Mouse (Mus musculus) left cerebral cortex, postnatal 25 days (tissue): ENCODE data around the gene Stk24. TPM values are rescaled to one million over a fixed set of nuclear protein-coding genes. Genes with fewer than 3 reads are reported as not detected.
"Not testable (repeated sequence)": the region's sequence is repeated elsewhere in the genome, so short reads cannot be mapped to it uniquely, and the experiment has no call there.

Experiments
- DNase-seq, 2 experiments: peaks; one replicate each; pipeline ENCODE4 v3.0.0; 2022; ENCODE audit warnings: low spot score in 2 of 2, mixed read lengths in 1 of 2
- intact Hi-C: fragments of 180-260 bp; cut with DNase I; formaldehyde crosslinking; loops from one replicate; pipeline ENCODE4 v1.15.1; 2025
- total RNA-seq, 2 experiments: library from RNA; stranded (reverse); gene quantifications; 2 replicates each; pipeline ENCODE4 v1.2.3; 2021

The Stk24 gene
- total RNA-seq: 10 to 100 TPM; 58.9 to 65.1 TPM

DNA sequence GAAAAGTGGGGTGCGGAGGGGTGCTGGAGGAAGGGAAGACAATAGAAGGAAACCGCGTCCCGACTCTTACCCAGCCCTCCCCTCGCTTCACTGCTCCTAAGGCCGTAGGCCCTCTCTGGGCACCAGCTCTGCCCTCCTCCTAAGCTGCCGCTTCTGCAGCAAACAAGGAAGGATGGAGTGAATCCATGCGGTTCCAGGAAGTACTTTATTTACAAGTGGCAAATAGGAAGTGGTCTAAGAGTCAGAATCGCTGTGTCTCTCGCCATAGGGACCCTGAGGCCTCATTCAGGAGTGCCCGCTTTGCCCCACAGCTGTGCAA lies at the start of gene Stk24:
Stk24 (minus strand) TSS at position 185 of the 319 bp plus-strand sequence.
- DNase-seq: no peak
- intact Hi-C loops: loop anchor here (5.0 kb wide), 1 partner anchor 102 kb away; no protein-coding TSS in a partner anchor

DNA sequence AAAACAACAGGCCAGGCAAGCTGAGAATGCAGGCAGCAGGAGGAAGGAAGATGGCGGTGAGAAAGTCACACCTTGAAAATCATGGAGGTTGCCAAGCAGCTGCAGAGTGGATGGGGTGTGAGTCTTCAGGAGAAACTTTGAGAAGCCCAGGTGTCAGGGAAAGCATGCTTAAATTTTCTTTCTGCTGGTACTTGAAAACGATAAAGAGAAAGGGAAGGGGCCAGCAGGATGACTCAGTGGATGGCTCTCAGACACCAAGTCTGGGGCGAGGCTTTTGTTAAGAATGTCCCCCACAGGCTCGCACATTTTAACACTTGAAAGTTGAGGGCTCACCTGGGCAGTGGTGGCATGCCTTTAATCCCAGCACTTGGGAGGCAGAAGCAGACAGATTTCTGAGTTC lies 48.3 kb upstream of the Stk24 start:
- intact Hi-C loops: no loop called here
- DNase-seq: no peak

DNA sequence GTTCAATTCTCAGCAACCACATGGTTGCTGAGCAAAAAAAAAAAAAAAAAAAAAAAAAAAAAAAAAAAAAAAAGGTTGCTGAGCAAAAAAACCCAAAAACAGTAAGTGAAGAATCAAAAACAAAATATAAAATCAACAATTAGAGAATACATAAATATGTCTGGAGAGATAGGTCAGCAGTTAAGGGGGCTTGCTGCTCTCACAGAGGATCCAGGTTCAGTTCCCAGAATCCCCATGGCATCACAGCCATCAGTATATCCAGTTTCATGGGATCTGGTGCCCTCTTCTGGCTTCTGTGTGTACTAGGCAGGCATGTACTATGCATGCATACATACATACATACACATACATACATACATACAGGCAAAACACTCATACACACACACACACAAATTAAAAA lies 46.9 kb upstream of the Stk24 start:
- DNase-seq: no peak
- intact Hi-C loops: no loop called here

DNA sequence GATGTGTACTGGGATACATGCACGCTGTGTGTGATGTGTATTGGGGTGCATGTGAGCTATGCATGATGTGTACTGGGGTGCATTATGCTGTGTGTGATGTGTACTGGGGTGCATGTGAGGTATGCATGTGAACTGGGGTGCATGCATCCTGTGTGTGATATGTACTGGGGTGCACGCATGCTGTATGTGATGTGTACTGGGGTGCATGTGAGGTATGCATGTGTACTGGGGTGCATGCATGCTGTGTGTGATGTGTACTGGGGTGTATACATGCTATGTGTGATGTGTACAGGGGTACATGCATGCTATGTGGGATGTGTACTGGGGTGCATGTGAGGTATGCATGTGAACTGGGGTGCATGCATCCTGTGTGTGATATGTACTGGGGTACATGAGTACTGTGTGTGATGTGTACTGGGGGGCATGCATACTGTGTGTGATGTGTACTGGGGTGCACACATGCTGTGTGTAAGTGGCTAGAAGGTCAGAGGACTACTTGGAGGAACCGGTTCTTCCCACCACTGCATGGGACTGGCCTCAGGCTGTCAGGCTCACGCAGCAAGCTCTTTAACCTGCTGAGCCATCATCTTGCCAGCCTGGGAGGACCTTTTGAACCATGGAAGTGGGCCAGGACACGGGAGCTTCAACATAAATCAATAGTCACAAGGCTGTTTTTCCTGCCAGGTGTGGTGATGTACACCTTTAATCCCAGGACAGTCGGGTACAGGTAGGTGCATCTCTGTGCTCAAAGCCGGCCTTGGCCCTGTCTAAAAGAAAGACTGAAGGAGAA lies 45.4 kb upstream of the Stk24 start:
- intact Hi-C loops: no loop called here
- no peak for DNase-seq

DNA sequence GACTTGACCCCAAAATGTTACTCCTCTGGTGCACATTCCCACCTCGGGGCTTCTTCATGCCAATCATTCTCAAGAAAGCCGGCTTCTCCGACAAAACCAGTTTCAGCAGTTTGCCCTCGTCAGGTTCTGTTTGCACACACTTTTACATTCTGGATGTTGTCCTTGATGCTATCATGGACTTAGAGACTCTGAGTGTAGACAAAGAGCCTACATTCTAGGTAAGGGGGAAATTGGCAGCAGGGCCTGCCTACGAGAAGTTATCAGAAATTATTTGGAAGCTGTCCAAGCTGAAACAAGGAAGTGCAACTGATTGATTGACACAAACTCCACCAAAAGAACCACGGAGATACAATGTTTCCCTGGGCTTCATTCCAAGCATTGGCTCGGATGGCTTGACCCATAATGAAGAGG lies 43.5 kb upstream of the Stk24 start:
- DNase-seq: no peak
- intact Hi-C loops: no loop called here

DNA sequence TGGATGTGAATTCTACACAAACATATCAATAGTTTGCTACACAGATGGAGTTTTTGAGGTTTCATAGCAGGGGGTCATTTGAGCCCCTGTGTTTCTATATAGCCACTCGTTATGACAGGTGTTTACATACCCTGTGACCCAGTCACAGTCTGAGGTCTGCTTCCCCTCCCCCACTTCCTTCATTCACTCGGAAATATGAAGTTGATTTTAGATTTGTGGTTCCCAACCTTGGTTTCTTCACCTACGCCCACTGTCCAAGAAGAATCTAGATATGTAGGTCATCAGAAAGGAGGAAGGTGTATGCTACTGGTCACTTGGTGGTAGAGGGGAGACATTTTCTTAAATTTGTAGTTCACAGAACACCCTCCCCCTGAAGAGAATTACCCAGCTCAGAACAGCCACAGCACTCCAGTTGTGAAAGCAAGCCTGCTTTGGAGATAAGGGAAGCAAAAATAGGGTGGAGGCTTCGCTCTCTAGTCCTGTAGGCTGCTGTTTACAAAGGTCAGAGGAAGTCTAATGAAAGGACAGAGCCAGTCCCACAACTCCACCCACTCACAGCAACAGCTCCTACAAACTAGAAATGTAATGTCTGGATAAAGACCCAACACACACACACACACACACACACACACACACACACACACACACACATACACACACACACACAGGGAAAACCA lies 43.0 kb upstream of the Stk24 start:
- no peak for DNase-seq
- intact Hi-C loops: no loop called here

DNA sequence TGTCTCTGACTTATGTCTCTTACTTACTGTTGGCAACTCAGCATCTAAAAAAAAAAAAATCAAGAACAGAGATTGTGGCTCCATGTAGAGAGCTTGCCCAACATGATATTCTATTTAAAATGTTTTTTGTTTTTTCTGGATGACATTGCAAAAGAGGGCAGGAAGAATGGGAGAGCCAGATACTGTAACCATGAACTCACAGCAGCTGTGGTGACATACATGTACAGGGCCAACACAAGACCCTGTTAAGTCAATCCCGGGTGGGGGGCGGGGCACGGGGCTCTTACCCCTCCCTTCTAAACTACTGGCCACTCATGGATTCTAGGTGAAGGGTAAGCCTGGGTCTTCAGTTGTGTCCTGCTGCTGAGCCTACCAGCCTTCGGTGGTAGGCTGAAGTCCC lies 42.2 kb upstream of the Stk24 start:
- intact Hi-C loops: no loop called here
- DNase-seq: no peak

DNA sequence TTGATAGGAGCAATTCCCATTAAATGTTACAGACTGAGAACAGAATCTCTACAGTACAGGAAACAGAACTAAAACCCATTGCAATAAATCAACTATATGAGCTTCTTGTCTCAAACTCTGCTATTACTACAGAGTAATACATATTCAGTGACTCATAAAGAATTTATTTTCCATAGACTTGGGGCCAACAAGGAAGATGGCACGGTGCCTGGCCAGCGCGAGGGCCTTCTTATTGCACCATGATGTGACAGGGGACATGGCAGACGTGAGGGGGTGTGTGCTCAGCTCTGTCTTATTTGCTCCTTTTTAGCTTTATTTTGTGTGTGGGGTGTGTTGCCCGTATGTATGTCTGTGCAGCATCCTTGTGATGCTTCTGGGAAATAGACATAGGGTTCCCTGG lies 37.8 kb upstream of the Stk24 start:
- peak in 1 of 2 experiments; percentile 24 for DNase-seq
- intact Hi-C loops: no loop called here

DNA sequence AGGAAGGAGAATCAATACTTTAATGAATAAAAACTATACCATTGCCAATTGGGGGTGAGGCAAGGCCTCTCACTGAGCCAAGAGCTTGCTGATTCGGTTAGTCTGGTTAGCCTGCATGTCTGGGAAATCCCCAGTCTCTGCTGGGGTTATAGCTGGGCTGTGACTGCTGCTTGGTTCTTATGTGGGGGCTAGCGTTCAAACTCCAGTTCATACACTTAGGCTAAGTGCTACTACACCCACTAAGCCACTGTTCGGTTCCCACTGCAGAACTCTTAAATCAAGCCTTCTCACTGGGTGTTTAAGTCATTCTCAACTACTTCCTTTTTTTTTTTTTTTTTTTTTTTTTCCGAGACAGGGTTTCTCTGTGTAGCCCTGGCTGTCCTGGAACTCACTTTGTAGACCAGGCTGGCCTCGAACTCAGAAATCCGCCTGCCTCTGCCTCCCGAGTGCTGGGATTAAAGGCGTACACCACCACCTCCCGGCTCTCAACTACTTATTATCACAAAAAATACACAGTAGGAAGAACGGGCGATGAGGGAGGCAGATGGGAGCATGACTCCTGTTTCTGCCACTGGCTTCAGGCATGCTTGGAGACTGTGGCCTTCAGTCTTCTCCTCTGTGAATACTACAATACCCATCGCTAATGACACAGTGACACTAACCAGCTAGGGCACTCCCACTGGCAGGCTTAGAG lies 37.0 kb upstream of the Stk24 start:
- no peak for DNase-seq
- intact Hi-C loops: no loop called here

DNA sequence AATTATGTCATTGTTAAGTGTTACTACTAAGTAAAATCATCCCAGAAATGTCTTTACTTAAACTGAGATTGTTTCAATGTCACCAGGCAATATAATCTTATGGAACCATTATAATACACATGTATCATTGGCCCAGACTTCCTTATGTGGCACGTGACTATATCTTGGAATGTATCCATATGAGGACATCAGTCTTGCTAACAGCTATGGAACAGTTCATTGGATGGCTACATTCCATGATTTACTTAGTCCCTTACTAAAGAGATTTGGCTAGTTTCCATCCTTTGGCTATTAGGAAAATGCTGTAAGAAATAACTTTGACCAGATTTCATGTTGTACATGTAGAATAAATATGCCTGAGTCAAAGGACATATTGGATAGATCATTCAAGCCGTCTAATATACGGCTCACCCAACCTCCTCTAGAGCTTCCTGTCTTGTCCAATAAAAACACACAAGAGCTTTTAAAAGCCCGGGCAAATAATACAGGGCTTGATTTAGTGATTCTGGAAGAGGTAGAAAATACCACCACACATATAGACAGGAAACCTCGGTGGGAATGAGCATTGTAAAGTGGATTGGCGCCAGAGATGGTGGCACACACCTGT lies 34.9 kb upstream of the Stk24 start:
- no peak for DNase-seq
- intact Hi-C loops: no loop called here

DNA sequence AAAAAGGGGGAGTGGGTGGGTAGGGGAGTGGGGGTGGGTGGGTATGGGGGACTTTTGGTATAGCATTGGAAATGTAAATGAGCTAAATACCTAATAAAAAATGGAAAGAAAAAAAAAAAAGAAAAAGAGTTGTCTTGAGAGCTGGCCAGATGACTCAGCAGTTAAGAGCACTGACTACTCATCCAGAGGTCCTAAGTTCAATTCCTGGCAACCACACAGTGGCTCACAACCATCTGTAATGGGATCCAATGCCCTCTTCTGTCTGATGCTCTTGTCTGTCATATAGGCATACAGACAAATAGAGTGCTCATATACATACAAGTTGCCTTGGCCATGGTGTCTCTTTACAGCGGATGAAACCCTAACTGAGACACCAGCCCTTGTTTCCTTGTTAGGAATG lies 33.9 kb upstream of the Stk24 start:
- DNase-seq, intact Hi-C loops: not testable (repeated sequence)

DNA sequence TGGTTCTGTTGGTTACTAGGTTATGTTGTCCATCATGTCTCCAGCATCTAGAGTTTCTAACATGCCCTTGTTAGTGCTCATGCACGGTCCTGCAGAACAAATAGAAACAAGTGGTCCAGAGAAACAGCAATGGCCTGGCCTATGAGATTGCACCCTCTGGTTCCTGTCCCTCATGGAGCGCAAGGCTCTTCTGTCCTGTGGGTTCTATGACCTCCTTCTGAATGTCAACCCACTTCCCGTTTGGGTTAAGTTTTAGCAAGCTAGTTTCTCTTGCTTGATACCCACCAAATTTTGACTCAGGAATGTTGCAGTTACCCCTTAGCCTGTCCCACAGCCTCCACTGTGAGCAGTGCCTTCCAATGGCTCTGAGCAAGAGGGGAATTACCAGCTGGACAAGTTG lies 29.1 kb upstream of the Stk24 start:
- intact Hi-C loops: no loop called here
- DNase-seq: no peak

DNA sequence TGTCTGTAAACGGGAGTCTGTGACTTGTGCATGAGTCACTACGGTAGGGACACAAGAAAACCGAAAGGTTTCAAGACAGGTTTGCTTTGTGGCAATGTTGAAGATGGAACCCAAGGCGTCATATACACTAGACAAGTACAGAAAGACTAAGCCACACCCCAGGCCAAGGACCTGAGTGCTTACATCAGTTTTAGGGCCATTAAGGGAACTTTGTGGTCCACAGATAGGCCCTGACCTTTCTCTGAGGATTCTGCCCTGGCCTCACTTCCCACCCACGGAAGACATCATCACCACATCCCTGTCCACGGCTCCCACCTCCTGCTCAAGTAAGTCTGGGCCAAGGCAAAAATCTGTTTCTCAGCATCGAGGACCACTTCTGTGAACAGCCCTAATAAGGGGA lies 27.1 kb upstream of the Stk24 start:
- intact Hi-C loops: no loop called here
- DNase-seq: no peak

DNA sequence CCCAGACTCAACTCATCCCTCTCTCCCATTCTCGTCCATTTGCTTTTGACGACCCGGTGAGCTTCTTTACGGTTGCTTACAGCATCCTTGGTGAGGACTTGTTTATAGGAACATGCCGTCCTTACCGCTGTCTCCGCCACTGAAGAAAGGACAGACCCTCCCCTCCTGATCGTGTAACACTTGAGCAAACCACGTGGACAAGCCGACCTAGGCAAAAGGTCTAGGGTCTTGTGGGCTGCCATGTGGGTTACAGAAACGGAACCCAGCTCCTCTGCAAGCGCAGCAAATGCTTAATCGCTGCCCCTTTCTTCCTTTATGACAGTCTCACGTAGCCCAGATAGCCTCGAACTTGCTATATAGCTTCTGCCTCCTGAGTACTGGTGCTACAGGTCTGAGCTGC lies 25.7 kb upstream of the Stk24 start:
- intact Hi-C loops: no loop called here
- DNase-seq: no peak

DNA sequence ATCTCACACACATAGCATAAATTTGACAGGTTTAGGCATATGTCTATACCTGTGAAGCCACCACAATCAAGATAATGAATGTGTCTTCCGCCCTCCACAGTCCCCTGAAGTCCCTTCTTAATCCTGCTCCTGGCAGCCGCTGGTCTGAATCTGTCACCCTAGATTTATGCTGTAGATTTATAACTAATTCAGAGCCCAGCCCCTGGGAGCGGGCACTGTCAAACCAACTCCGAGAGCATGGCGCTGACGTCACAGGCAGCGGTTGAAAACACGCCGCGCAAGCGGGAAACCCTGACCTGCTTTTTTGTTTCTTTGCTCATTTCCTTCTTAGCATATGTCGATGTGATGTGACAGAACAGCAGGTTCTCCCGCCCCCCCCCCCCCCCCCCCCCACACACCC lies 25.3 kb upstream of the Stk24 start:
- intact Hi-C loops: no loop called here
- DNase-seq: no peak

DNA sequence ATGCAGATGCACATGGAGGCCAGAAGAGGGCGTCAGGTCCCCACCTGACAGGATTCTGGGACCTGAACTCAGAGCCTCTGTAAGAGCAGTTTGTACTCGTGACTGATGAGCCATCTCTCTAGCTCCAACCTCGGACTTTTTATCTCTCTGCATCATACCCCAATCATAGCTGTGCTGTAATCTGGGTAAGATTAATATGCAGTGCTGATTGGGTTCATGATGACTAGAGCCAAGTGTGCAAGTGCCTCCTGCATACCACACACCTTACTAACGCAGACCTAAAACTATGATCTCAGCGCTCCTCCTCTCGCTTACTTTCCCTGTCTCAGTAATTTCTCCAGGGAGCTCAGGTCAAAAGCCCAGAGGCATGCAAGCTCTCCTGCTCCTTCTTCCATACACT lies 19.9 kb upstream of the Stk24 start:
- intact Hi-C loops: no loop called here

DNA sequence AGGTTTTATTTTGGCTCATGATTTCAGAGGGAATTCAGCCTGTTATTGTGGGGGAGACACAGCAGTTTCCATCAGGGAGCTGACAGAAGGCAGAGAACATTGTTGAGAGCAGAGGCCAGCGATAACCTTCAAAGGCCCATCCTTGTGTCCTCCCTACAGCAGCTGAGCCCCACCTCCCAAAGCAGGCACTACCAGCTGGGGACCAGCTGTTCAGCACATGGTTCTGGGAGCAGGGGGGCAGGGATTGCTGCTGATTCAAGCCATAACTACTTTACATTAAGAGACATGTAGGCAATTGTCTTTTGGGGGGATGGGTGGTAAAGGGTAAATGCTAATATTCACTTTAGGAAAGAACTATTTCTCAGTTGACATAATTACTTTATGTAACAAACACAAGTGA lies 17.7 kb upstream of the Stk24 start:
- DNase-seq: no peak
- intact Hi-C loops: no loop called here

More for the DNA sequence above, 19.9 kb upstream of the Stk24 start:
- DNase-seq: no peak

DNA sequence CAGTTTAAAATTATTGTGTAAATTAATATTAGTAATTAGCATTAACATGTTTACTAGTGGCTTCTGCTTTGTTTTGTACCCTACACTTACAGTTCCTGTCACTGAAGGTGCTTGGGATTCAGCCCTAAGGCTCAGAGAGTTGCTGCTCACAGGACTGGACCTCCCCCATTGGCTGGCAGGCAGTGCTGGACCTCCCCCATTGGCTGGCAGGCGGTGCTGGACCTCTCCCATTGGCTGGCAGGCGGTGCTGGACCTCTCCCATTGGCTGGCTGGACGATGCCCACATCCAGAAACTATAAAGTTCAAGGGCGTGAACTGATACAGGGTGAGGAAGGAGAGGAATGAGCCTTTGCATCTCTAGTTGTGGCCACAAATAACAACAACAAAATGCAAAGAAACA lies 15.3 kb upstream of the Stk24 start:
- intact Hi-C loops: no loop called here
- no peak for DNase-seq

DNA sequence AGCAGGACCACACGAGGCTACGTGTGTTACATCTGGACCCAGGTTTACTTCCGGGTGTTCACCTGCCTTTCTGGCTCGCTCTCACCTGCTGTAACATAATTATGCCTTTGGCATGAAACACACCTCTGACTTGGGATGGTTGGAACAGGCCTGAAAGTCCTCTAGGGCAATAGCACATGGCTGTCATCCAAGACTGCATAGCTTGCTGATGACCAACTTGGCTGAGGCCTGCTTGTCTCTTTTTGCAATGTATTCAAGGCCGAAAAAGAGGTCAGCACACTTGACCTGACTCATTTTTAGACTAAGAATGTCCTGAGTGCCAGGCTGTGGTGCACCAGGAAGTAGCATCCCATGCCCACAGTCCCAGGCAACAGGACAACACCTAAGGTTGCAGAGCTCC lies 12.1 kb upstream of the Stk24 start:
- intact Hi-C loops: no loop called here
- no peak for DNase-seq

DNA sequence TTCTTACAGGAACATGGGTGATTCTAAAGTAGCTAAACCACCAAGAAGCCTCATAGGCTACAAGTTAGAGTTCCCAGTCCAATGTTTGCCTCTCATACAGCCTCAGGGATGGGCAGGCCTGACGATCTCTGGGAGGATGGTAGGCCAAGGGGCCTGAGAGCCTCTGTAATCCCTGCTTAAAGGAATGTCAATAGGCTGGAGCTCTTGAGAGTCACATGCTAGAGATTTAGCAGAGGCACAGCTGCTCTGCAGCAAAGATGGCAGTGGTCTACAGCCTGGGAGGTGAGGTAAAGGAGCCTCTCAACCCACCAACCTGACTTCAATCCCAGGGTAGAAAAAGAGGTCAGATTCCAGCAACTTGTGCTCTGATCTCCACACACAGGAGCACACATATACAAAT lies 7.9 kb upstream of the Stk24 start:
- intact Hi-C loops: no loop called here
- DNase-seq: no peak

DNA sequence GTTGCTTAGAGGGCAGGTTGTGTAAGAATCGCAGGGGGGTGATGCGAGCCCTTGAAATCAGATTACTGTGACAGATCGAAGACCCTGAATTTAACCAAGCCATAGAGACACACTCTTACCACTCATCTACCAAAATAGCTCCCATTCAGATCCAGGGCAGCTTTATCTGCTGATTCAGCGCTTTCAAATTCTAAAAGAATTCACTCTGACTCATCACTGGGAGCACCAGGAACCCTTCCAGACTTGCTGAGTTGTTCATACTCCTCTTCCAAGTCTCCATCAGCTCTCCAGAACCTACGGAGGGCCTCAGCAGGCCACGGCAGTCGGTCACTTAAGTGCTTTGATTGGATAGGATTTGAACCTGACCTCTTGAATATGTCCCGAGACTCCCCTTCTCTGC lies 5.6 kb upstream of the Stk24 start:
- intact Hi-C loops: no loop called here
- DNase-seq: peak in 1 of 2 experiments; percentile 79
